Mouse (Mus musculus): ENCODE results near the gene Galns.
"Not testable (repeated sequence)": the region's sequence is repeated elsewhere in the genome, so short reads cannot be mapped to it uniquely, and the experiment has no call there.

The Galns gene

DNA sequence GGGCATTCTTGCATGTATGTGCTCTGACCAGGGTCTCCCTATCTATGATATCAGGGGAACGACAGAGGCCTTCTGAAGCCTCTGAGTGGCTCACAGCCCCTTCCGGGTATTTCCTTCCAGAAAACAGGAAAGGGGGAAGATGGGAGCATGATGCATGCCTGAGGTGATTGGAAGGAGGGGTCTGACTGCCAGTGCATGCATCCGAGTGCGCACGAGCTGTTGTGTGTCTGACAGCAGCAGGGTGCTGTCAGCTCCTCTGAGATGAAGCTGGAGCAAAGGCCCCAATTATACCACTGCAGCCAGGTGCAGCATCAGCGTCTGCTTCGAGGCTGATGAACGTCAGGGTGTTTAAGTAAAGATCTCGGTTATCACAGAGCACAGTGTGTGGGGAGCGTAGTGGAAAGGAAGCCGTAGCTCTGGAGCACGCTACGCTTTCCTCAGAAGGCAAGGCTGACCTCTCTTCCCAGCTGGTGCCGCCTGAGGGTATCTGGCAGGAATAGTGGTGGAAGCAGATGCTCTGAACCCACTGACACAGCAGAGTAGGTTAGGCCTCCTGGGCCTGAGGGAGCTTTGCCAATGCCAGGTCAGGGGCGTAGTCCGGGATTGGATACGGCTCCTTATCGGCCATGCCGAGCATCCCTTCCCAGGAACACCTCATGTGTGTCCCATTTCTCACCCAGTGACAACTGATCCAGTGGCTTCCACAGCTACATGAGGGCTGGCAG is 17.3 kb downstream of the Galns start:
- no peak for DNase-seq (ENCODE audit: inconsistent ontology term)

DNA sequence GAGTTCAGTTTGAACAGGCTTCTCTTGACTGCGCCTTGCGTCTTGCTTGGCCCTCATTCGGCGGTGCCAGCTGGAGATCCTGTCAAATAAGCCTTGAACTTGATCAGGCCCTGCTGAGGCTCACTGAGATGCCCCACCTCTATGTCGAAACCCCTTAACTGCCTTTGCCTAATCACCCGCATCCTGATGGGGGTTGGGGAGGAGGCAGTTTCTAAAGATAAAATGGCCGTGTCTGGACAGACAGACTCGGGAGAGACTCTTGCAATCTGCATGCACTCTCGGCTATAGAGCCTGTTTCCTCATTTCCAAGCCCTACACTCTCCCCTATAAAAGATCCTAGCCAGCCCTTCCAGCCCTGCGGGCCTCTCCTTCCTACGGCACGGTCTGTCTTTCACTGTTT is 18.0 kb downstream of the Galns start:
- no peak for DNase-seq (ENCODE audit: inconsistent ontology term)

DNA sequence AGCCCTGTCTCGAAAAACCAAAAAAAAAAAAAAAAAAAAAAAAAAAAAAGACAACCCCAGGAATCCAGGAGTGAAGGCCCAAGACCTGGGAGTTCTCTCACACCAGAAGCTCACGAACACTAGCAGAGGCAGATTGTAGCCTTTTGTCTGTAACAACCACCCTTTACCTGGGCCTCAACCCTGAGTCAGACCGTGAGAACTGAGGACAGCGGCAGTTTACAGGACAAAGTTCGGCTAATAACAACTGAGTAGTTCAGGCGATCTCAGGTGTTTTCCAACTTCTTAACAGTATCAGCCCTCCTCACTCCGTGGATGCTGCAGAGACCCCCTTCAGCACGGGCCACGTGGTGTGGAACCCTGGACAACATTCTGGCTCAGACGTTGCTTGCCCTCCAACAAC is 24.5 kb downstream of the Galns start:
- no peak for DNase-seq (ENCODE audit: inconsistent ontology term)

DNA sequence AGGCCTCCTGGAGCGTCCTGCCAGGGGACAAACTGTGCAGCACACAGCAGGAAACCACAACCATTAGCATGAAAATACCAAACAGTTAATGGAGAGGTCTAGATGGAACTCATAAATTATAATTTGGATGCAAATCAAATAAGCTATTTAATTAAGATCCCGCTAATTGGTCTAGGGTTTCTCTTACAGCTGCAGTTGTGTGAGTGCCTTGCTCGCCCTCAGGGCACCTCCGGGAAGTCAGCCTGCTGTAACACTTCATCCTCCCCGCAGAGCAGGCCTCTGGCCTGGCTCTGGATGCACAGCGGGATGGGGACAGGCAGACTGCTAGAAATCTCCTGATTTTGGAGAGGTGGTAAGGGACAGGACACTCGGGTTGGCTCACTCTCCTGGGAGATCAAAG is 25.1 kb downstream of the Galns start:
- DNase-seq (ENCODE audit: inconsistent ontology term) = peak; percentile 83

DNA sequence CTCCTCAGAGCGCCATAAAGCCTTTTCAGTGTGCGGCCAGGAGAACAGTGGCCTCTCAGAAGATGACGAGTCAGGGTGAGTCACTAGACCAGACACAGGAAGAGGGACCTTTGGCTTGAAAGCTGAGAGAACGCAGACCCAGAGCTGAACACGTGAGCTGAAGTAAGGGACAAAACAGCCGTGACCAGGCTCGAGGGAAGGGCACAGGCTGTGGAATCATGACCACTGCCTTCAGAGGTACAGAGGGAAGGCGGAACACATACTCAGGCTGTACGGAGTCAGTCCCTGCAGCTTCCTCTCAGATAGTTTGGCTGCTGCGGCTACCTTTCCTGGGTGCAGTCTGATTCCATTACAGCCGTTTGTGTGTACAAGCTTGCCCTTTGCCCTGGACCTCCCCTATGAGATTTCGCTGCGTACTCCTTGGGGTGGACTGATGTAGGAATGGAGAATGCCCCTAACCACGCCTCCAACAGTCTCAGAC is 25.8 kb downstream of the Galns start:
- peak; percentile 44 for DNase-seq (ENCODE audit: inconsistent ontology term)

DNA sequence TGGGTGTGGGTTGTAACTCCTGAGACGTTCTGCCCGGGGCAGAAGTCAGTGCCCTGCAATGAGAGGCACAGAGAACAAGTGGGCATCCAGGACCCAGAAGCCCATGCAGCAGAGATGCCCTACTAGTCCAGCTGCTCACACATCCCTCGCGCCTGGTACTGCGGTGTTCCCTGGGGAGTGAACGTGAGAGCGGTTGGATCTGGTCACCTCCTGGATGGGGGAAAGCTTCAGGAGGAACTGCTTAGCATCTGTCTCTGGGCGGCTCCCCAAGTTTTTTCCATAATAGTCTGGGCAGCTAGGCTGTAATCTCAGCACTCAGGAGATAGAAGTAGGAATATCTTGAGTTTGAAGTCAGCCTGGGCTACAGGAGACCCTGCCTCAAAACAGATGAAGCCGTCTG is 26.3 kb downstream of the Galns start:
- DNase-seq (ENCODE audit: inconsistent ontology term) = no peak

DNA sequence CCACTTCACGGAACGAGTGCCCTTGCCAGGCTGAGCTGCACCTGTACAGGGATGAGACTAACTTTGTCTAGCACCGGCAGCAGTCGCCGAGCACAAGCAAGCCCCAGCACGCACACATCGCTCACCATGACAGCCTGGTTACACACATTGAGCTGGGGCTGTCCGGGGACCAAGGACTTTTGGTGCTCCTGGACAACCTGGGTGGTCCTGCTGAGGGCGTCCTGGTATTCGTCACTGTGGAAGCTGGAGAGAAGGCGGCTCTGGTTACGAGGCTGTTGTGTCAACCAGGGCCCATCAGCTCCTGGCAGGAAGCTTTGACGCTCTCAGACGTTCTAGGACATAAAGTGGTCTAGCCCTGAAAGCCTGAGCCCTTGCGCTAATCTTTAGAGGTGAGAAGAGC is 30.3 kb downstream of the Galns start:
- no peak for DNase-seq (ENCODE audit: inconsistent ontology term)

DNA sequence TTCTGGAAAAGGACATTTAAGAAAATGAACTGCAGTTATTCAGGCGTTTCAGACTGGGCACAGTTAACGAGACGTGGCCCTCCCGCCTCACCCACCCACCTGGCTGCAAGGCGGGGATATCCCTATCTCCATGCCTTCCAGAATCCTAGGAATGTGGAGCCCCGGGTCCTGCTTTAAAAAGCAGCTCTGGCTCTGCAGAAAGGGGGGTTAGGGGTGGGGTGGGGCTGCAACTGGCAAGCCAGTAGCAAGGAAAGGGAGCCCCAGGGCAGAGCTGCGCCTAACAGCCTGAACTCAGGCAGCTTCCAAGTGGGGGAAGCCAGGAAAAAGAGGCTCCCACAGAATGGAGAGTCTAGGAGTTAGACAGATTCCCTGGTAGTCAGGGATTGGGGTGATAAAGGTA is 32.1 kb downstream of the Galns start:
- DNase-seq (ENCODE audit: inconsistent ontology term) = peak; percentile 41

DNA sequence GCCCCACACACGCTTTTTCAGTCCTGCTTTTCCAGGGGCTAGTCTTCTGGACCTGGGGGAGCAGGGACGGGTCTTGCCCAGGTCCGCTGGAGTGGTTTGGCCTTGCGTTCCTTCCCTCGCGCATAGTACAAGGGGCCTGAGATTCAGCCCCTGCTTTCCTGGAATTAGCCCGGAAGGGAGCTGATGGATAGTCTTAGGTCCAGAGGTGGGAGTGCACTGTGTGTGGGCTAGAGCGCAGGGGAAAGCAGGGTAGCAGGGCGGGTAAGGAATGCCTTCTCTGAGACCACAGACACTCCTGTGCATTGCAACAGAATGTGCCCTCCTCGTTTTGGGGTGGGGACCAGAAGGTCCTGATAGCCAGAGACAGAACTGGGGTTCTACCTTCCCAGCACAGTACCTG is 34.1 kb downstream of the Galns start:
- DNase-seq (ENCODE audit: inconsistent ontology term) = no peak

DNA sequence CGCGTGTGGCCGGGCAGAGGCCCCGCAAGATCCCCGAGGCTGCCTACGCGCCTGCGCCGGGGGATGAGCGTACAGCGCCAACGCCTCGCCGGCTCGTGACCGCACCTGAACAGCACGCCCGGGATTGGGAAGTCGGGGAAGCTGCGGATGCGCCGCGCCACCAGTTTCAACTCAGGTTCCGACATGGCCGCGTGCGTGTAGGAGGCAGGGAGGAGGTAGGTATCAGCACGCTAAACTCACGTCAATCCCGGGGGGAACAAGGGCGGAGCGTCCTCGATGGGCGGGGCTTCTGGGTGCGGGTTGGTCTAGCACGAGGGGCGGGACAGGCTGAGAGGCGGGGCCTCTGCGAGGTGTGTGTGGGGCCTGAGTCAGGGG is 34.6 kb downstream of the Galns start, which contains the start of gene Aprt:
TSS of gene Aprt (minus strand) at position 262 of the 375 bp plus-strand sequence.
- peak; percentile 96 for DNase-seq (ENCODE audit: inconsistent ontology term)

DNA sequence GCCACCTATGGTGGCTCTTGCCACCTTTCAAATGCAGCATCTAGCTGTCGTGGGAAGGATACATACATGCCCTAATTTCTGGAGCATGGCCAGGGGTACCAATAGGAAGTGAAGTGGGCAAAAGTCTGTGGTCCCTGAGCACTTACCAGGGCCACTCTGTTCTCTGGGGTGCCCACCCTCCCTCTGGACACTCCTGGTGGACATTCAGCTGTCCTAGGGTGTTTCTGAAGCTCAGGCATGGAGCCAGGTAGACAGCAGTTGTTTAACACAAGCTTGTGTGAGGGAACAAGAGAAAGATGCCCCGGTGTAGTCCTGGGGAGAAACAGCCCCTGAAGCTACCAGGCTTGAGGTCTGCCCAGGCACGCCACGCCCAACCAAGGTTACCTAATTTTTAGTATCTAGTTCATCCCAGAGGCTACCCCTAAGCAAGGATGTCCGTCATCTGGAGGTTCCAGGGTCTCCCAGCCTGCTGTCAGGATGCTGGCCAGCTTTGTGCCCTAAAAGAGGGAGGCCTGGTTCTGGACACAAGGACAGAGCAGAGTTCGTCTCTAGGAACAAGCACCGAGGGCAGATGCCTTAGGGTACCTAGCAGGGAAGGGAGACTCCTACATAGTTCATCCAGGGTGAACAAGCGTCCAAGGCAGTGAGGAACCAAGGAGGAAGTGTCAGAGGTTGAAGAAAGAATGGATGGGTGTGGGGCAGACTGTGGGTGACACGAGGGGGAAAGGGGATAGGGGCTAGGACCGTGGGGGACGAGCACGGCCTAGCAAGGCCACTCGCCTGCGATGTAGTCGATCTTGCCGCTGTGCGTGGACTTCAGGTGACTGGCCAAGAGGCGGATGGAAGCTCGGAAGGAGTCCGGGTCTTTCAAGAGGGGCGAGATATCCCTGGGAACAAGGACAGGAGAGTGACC is 35.3 kb downstream of the Galns start:
- peak; percentile 25 for DNase-seq (ENCODE audit: inconsistent ontology term)

DNA sequence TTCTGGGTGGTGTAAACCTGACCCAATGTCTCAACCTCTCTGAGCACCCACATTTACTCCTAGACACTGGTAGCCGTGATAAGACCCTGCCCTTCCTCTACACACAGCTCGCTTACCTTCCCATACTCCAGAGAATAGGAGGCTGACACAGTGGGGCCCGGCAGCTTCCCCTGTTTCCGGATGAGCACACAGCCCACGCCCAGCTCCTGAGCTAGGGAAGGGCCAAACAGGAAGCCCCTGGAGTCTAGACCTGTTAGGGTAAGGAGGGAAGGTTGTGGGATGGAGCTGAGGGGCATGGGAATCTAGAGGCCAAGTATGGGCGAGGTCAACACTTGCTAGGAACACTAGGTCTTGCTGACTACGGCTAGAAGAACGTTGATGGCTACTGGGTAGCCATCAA is 36.0 kb downstream of the Galns start:
- no peak for DNase-seq (ENCODE audit: inconsistent ontology term)

DNA sequence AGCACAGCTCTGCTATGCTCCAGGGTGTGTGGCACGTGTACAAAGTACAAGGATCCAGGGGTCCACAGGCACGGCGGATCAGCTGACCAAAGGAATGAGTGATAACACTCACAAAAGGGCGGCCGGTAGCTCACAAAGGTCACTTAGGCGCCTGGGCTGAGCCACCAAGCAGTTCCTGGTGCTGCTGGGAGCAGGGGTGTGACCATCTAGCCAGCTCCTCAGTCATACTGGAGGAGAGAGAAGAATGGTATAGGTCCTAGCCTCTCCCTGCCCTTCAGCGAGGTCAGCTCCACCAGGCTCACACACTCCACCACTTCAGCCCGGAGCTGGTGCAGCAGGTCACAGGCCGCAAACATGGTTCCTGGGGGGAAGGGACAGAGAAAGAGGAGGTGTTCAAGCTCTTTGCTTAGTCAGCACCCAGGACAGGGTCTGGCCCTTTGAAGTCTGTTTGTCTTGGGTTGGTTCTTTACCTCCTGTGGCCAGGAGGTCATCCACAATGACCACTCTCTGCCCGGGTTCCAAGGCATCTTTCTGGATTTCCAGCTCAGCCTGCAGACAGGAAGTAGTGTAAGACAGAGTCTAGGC is 36.5 kb downstream of the Galns start:
- DNase-seq (ENCODE audit: inconsistent ontology term) = no peak

DNA sequence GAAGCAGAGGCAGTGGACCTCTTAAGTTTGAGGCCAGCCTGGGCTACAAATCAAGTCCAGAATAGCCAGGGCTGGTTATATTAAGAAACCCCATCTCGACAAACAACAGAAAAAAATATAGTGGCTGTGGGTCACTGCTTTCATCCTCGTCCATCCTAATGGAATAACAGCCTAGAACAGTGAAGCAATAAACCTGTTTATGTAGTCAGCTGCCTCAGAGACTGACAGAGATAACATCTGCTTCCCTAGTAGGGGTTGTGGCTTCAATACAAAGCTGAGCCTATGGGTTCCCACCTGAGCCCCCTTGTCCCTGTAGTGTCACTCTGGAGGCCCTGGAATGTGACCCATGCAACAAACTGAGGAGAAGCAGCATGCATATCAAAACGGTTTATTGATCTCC is 37.0 kb downstream of the Galns start:
- DNase-seq (ENCODE audit: inconsistent ontology term) = no peak

DNA sequence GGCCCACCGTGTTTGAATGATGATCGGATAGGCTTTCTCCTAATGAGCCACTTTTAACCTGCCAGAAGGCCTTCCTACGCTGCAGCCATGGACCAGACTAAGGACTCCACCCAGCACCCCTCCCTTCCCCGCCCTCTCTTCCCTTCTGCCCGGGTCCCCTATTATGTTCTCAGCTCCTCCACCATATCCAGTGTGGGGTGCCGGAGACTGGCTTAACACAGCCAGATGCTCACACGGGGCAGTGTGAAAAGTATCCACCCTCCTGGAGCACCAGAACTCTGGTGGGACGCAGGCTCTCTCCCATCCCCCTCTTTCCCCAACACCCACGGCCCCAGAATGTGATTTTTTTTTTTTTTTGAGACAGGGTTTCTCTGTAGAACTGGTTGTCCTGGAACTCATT is 37.7 kb downstream of the Galns start:
- no peak for DNase-seq (ENCODE audit: inconsistent ontology term)

DNA sequence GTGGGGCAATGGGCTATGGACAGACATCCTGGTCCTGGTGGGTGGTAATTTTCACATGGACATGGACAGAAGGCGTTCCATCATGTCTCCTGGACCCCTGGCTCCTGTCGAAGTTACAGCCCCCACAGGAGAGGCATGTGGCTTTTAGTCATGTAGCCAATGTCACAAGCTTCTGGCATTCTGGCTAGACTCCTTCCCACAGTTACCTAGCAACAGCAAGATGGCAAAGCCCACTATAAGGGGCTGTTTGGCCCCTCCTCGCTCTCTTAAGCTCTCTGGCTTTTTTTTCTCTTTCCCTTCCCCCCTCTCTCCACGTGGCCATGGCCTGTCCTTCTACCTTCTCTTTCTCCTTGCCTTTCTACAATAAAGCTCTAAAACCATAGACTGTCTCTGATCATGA is 38.1 kb downstream of the Galns start:
- not testable (repeated sequence) for DNase-seq (ENCODE audit: inconsistent ontology term)

DNA sequence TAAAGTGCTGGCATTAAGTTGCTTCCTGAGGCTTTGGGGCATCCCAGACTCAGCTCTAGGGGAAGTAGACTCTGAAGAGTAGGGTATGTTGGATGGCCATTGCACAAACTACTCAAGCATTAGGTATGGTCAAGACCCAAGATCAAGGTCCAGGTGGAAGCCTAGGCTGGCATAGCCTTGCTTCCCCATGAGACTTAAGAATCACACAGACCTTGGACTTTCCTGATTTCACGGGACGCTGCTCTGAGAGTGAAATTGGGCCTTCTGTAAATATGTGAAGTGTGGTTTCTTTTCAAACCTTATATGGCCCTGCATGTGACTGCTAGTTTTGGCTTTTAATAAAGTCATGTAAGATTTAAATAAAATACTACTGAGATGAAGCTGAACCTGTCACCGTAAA is 38.5 kb downstream of the Galns start:
- no peak for DNase-seq (ENCODE audit: inconsistent ontology term)

DNA sequence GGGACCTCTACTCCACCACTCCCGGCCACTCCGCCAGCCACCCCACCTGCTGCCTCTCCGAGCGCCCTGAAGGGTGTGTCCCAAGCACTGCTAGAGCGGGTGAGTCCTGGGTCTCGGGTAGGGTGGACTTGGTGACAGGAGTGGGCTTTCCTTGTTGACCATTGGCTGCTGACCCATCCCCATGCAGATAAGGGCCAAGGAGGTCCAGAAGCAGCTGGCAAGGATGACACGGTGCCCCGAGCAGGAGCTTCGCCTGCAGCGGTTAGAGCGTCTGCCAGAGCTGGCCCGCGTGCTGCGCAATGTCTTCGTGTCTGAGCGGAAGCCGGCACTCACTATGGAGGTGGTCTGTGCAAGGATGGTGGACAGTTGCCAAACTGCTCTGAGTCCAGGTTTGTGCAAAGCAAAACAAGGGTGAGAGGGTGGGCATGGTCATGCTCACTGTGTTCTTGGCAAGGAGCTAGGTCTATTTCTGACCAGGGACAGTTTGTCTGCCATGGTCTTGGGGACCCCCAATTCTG is 39.5 kb downstream of the Galns start:
- no peak for DNase-seq (ENCODE audit: inconsistent ontology term)

DNA sequence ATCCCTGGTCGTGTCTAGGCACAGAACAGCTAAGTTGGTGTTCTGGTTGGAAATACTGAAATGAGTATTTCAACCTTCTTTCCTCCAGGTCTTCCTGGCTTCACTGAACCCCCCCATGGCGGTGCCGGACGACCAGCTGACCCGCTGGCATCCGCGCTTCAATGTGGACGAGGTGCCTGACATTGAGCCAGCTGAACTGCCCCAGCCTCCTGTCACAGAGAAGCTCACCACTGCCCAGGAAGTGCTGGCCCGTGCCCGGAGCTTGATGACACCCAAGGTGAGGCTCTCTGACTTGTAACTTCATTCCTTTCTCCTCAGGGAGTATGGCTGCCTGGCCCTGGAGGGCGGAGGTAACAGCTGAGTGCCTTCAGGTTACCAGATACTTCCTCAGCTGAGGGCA is 40.1 kb downstream of the Galns start:
- DNase-seq (ENCODE audit: inconsistent ontology term) = no peak

DNA sequence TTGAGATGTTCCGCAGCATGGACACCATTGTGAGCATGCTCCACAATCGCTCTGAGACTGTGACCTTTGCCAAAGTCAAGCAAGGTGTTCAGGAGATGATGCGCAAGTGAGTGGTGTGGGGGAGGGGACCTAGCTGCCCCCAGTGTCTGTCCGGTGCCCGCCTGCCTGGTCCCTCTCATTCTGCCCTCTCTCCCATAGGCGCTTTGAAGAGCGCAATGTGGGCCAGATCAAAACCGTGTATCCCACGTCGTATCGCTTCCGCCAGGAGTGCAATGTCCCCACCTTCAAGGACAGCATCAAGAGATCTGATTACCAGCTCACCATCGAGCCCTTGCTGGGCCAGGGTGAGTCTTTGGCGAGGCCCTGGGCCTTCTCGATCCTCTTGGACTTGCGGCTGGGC is 41.3 kb downstream of the Galns start:
- no peak for DNase-seq (ENCODE audit: inconsistent ontology term)

DNA sequence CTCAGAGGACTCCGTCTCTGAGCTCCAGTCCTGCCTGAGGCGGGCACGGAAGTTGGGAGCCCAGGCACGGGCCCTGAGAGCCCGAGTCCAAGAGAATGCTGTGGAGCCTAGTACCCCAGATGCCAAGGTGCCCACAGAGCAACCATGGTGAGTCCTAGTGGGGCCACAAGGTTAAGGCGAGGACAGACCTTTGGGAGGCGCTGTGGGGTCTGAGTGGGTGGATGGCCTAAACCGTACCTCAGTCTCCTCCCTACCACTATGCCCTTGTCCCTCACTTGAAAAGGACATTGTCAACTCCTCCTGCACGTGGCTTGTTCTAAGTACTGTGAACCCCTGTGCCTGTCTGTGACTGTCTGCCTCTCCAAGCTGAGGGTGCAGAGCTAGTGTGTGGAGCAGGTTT is 41.9 kb downstream of the Galns start:
- no peak for DNase-seq (ENCODE audit: inconsistent ontology term)

DNA sequence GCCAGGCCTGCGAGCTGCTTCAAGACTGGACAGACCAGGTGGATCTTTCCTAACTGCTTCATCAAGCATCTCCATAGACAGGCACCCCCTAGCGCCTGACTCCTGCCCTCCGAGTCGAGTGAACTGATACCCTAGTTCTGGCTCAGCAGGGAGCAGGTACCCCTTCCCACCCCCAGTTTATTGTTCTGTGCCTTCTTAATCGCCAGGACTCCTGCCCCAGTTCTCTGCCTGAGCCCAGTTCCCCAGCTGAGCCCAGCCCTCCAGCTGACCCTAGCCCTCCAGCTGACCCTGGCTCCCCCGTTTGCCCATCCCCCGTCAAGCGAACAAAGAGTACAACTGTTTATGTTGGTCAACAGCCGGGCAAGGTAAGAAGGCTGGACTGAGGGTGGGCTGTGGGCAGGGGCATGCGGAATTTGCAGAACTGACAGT is 42.4 kb downstream of the Galns start:
- no peak for DNase-seq (ENCODE audit: inconsistent ontology term)

All from Muller cell, postnatal 12 days (primary cell).